Mouse (Mus musculus) cerebellum, adult 11-12 months (tissue): ENCODE data around the gene Cdk11b.
A peak's percentile ranks its signal among the peaks of the same experiment; 100 is the strongest.
"Not testable (repeated sequence)": the region's sequence is repeated elsewhere in the genome, so short reads cannot be mapped to it uniquely, and the experiment has no call there.

Source experiments
- DNase-seq: peaks from one replicate; pipeline ENCODE4 v3.0.0; 2022

Gene Cdk11b

GRCm38 (mm10) chr4:155611860-155612259 lies 12.8 kb upstream of the Cdk11b start:
- DNase-seq: no peak

GRCm38 (mm10) chr4:155613264-155613663 lies 11.4 kb upstream of the Cdk11b start:
- DNase-seq: no peak

GRCm38 (mm10) chr4:155618321-155618720 lies 6.3 kb upstream of the Cdk11b start:
- DNase-seq: no peak

GRCm38 (mm10) chr4:155630267-155630666 lies 5.6 kb downstream of the Cdk11b start:
- DNase-seq: no peak

- no peak for DNase-seq
These were observed 11.3 kb downstream of the Cdk11b start for GRCm38 (mm10) chr4:155635766-155636499.

- no peak for DNase-seq
These were observed 18.9 kb downstream of the Cdk11b start for GRCm38 (mm10) chr4:155643531-155643930.

- not testable (repeated sequence) for DNase-seq
These were observed 20.7 kb downstream of the Cdk11b start, which contains the start of gene Gm10563 for GRCm38 (mm10) chr4:155645308-155645707. Gene Gm10563, minus strand, starts transcription at chr4:155645408.

- DNase-seq: no peak
These were observed 21.1 kb downstream of the Cdk11b start for GRCm38 (mm10) chr4:155645721-155646120.

GRCm38 (mm10) chr4:155649355-155649754 lies 24.7 kb downstream of the Cdk11b start:
- DNase-seq: no peak

- DNase-seq: no peak
These were observed 27.1 kb downstream of the Cdk11b start for GRCm38 (mm10) chr4:155651553-155652269.

GRCm38 (mm10) chr4:155652283-155653085 lies 27.8 kb downstream of the Cdk11b start:
- DNase-seq: peak; percentile 66

GRCm38 (mm10) chr4:155653086-155653450 lies 28.4 kb downstream of the Cdk11b start, which contains the start of gene Mmp23:
Gene Mmp23, minus strand, starts transcription at chr4:155653384.
- no peak for DNase-seq

- peak; percentile 78 for DNase-seq
These were observed 29.0 kb downstream of the Cdk11b start for GRCm38 (mm10) chr4:155653451-155654182.

- DNase-seq: peak; percentile 71
These were observed 29.5 kb downstream of the Cdk11b start for GRCm38 (mm10) chr4:155654183-155654455.

- DNase-seq: peak; percentile 84
These were observed 30.0 kb downstream of the Cdk11b start for GRCm38 (mm10) chr4:155654456-155655298.

- peak; percentile 71 for DNase-seq
These were observed 31.6 kb downstream of the Cdk11b start for GRCm38 (mm10) chr4:155656214-155656751.

GRCm38 (mm10) chr4:155658961-155659360 lies 34.3 kb downstream of the Cdk11b start:
- peak; percentile 31 for DNase-seq

GRCm38 (mm10) chr4:155660641-155661040 lies 36.0 kb downstream of the Cdk11b start:
- DNase-seq: peak; percentile 33

- no peak for DNase-seq
These were observed 42.2 kb downstream of the Cdk11b start for GRCm38 (mm10) chr4:155666903-155667302.

- peak; percentile 98 for DNase-seq
These were observed 44.3 kb downstream of the Cdk11b start, which contains the start of gene Mib2 for GRCm38 (mm10) chr4:155668689-155669597. Gene Mib2, minus strand, starts transcription at chr4:155669198.
